Mouse (Mus musculus) layer of hippocampus, adult 18-20 months (tissue): ENCODE measurements around the gene Nfic. TPM values are rescaled to one million over a fixed set of nuclear protein-coding genes. Genes with fewer than 3 reads are reported as not detected.

Source experiments
- DNase-seq, 2 experiments: peaks; one replicate each; pipeline ENCODE4 v3.0.0; 2022; ENCODE audit warnings: low spot score in 2 of 2
- total RNA-seq, 2 experiments: library from RNA; stranded (reverse); gene quantifications; 2 replicates each; pipeline ENCODE4 v1.2.3; 2021

Nfic gene
- total RNA-seq, 2 experiments from 2014 or later = 54.2 to 54.7 TPM

GRCm38 (mm10) chr10:81486496-81486895, 31.1 kb upstream of the Nfic start:
- no peak for DNase-seq

DNA sequence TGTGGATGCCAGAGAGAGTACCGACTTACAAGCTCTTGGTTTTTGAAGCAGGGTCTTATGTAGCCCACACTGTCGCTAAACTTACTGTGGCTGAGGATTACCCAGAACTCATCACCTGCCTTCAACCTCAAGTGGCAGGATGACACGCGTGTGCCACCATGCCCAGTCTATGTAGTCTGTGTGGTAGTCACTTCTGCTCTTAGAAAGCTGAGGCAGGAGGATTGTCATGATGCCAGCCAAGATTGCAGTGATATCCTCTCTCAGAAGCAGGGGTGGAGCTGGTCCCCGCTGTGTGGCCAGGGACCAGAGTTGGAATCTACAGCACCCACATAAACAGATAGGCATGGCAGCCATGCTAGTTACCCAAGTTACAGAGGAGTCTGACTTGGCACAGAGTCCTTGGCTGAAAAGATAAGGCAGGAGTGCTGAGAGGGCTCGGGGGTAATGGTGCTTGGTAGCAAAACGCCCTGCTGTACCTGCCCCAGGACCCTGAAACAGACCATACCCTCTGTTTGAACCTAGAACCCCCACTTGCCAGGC, 30.1 kb upstream of the Nfic start:
- DNase-seq = no peak

DNA sequence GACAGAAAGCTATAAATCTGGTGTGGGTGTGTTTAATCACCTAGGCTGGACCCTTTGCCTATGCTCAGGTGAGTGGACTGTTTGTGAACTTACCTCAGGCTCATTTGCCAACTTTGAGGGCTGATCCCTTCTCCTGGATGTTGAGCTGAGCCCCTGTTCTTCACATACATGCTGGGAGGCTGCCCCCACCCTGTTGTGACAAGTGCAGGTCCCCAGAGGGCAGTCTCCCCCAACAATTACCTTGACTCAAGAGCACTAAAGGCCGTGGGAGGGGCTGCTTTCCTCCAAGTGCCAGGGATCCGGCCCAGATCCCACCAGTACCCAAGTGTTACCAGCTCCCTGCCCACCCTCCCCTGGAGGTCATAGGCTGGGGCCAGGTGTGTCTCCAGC, 29.6 kb upstream of the Nfic start:
- DNase-seq = no peak

GRCm38 (mm10) chr10:81484441-81485059, 29.1 kb upstream of the Nfic start:
- peak in 1 of 2 experiments; percentile 60 for DNase-seq

GRCm38 (mm10) chr10:81483983-81484382, 28.5 kb upstream of the Nfic start:
- DNase-seq = peak in 1 of 2 experiments; percentile 74

- peak; percentile 65 to 76 for DNase-seq
Observed at GRCm38 (mm10) chr10:81482533-81482889, 27.1 kb upstream of the Nfic start, which contains the start of gene Celf5. Celf5 (minus strand) TSS chr10:81482709.

- DNase-seq = no peak
Observed at GRCm38 (mm10) chr10:81481605-81482532, 26.4 kb upstream of the Nfic start.

DNA sequence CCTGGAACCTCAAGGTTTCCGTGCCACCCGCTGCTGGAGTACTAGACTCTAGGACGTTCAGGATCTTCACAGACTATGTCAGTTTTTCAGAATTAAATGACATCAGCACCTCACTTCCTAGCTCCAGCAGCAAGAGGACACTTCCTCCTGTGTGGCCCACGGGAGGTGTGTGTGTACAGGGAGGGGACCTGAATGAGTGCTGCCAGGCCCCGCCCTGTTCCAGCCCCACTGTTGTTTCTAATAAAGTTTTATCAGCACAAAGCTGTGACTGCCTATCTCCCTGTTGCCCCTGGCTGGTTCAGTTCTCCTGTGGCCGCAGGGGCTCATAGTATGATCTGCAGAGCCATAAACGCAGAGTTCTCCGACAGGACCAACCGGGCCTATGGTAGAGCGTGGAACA, 19.0 kb upstream of the Nfic start:
- no peak for DNase-seq

GRCm38 (mm10) chr10:81473003-81473451, 17.6 kb upstream of the Nfic start:
- DNase-seq = peak; percentile 89 to 96

GRCm38 (mm10) chr10:81472403-81473002, 17.1 kb upstream of the Nfic start:
- no peak for DNase-seq

GRCm38 (mm10) chr10:81470454-81470853, 15.0 kb upstream of the Nfic start:
- peak in 1 of 2 experiments; percentile 58 for DNase-seq

DNA sequence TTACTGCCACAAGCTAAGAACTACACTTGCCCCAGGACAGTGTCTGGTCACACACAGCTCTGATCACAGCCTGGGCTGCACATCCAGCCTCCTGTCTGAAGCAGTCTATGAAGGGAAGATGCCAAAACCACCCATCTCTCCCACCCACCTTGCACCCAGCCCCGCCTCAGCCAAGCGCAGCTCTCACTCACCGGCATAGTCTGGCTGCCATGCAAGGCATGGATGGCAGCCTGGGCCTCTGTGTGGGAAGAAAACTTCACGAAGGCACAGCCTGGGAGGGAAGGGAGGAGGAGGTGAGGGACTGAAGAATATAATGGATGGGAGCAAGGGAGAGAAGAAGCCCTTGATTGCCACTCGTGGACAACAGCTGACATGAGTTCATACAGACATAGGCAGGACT, 13.8 kb upstream of the Nfic start:
- peak; percentile 66 to 75 for DNase-seq

DNA sequence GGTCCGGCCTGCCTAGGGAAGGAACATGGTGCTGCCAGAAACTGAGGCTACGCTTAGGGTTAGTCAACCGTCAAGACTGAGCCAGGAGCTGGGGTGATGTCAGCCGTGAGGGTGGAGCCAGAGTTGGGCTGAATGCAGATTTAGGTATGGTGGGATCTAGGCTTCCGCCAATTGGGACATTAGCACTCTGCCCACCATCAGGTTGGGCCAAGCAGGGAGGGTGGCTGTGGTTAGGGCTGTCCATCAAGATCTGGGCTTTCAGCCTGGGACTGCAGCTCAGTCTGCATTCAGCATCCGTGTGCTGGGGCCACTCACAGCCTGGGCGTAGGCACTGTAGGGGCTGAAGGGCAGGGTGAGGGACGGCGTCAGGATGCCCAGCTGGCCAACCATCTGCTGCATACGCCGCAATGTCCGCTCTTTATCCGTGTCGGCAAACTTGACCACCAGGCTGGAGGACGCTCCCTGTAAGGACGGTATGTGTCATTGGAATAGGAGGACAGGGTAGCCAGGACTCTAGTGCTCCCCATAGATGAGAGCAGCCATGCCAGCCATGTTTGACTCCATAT, 12.3 kb upstream of the Nfic start:
- DNase-seq = no peak

DNA sequence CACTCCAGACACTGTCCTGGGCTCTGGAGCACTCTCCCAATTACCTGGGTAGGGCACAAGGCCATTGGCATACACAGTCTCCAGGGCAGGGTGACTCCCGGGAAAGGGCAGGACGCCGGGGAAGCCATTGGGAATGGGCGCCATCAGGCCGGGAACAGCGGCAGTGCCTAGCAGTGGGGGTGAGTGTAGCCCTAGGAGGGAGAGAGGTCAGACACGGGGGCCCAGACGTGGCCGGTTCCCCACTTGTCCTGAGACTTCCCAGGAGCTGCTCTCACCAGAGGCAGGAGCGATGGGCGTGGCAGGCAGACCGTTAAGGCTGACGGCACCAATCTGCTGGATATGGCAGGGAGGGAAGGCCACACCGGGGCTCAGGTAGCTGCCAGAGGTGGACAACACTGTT, 11.4 kb upstream of the Nfic start:
- DNase-seq = no peak

GRCm38 (mm10) chr10:81466066-81466465, 10.6 kb upstream of the Nfic start:
- DNase-seq = no peak

DNA sequence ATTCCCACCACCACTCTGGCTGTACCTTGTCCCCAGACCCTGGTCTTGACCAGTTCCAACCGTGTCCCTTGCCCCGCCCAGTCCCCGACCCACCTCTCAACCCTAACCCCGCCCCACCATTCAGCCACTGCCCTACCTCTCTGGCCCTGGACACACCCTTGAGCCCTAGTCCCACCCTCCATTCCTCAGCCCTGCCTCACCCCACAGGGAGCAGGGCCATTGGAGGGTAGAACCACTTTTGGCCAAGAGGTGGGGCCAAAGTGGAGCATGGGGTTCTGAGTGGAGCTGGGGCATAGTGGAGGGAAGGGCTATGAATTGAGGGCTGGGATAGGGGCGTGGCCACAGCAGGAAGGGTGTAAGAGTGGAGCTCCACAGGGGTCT, 9.8 kb upstream of the Nfic start:
- DNase-seq = no peak

DNA sequence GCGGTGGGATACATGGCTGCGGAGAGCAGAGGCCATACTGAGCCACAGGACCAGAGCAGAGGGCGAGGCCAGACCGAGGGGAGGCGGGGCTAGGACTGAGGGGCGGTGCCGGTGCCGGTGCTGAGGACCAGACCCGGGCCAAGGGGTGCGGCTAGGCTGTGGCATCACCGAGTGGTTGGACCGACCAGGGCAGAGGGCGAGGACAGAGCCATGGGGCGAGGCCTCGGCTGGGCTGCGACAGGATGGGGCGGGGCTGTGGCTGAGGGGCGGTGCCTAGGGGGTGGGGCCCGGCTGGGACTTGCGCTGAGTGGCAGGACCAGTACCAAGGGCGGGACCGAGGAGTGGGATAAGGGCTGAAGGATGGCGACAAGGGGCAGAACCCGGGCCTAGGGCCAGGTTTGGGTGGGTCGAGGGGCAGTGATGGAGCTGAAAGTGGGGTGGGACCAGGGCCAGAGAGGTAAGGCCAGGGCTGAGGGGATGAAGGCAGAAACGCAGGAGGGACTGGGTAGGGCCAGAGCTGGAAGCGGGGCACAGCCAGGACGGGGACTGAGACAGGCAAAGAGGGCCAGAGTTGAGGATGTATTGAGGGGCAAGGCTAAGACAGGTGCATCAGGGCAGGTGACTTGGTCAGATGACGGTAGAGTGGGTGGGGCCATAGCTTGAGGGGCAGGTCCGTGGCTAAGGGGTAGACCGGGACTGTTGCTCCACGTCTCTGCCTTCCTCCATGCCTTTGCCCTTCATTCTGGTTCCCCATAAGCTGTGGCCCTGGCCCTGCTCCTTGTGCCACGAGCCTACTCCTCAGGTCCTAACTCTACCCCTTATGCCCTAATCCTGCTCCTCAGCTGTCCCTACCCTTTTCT, 9.2 kb upstream of the Nfic start:
- DNase-seq = peak in 1 of 2 experiments; percentile 6

DNA sequence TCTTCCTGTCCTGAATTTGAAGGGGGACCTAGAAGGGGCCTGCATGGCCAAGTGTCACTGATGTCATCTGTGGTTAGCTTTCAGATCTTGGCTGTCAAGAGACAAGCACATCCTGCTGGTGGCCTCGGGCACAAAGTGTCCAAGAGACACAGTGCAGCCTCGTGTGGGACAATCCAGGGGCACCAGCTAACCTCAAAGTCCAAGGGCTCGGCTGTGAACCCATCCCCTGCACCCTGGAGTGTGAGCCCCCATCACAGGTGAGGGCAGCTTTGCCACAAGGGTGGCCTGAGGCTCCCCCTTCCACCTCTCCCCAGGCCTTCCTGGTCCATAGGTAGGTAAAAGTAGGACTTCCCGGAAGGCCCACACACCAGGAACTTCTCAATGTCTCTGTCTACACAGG, 8.1 kb upstream of the Nfic start:
- no peak for DNase-seq

GRCm38 (mm10) chr10:81462917-81463316, 7.5 kb upstream of the Nfic start:
- DNase-seq = no peak

DNA sequence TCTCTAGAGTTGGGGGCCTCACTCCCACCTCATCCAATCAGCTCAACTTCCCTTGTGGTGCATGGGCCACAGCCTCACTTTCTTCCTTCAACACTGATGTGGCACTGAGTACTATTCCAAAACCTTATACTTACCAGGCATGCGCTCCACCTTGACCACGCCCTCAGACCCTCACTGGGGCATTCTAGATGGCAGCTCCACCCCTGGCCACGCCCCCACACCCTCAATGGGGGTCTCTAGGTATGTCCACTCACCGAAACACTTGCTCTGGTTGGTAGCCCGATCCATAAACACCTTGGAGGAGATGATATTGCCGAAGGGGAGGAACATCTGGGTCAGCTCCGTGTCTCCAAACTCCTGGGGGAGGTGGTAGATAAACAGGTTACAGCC, 7.0 kb upstream of the Nfic start:
- no peak for DNase-seq
